Mouse (Mus musculus): ENCODE results near the gene Capza1. TPM values are rescaled to one million over a fixed set of nuclear protein-coding genes. Genes with fewer than 3 reads are reported as not detected.

Gene Capza1
- total and polyA plus RNA-seq, 3 experiments = 60.2 to 141 (median 135) TPM

- peaks cover 20 to 75% of the 10 kb centered on the region in 2 experiments for H3K36me3 ChIP-seq (ENCODE audit: control insufficient read depth in 1 of 2, insufficient read depth in 2 of 2, low read length in 2 of 2)
- H3K27ac ChIP-seq (ENCODE audit: control insufficient read depth, low read depth, low read length) = no peak overlapping the region; the same call in 1 of the 2 replicates
- H3K9me3 ChIP-seq (replicated peaks; ENCODE audit: insufficient read depth, low read length) = no peaks in the 10 kb centered on the region
- peaks cover 22 to 39% of the 10 kb centered on the region in 2 experiments for H3K4me1 ChIP-seq (ENCODE audit: control insufficient read depth in 1 of 2, insufficient read depth in 2 of 2, low read length in 2 of 2)
- H3K27me3 ChIP-seq (ENCODE audit: control insufficient read depth in 1 of 2, insufficient read depth in 2 of 2, low read length in 2 of 2) = no peaks in the 10 kb centered on the region
- no peak overlapping the region for H3K9ac ChIP-seq (ENCODE audit: control insufficient read depth, low read depth, low read length, poor library complexity, severe bottlenecking)
- peaks cover 74% of the 10 kb centered on the region for H3K79me2 ChIP-seq (ENCODE audit: control insufficient read depth, insufficient read depth, low read length, poor library complexity)
- DNase-seq (ENCODE audit: low read depth, low spot score) = peak; percentile 34
- H3K4me3 ChIP-seq (ENCODE audit: control insufficient read depth in 1 of 2, insufficient read depth in 1 of 2, low read depth in 2 of 2, low read length in 2 of 2) = no peak overlapping the region
- TF ChIP-seq POLR2A (IDR thresholded peaks at IDR 0.05; ENCODE audit: control insufficient read depth in 1 of 2, insufficient read depth in 1 of 2, low read depth in 1 of 2, low read length in 2 of 2, poor library complexity in 1 of 2) (0 out of 4 replicates have a peak, but pooled peaks of 1 of the 2 experiments have one; percentile 19), MAX (IDR thresholded peaks at IDR 0.05; ENCODE audit: low read length) (no peak)
Measured at GRCm38 (mm10) chr3:104856106-104856505, 8.2 kb downstream of the Capza1 start.

DNA sequence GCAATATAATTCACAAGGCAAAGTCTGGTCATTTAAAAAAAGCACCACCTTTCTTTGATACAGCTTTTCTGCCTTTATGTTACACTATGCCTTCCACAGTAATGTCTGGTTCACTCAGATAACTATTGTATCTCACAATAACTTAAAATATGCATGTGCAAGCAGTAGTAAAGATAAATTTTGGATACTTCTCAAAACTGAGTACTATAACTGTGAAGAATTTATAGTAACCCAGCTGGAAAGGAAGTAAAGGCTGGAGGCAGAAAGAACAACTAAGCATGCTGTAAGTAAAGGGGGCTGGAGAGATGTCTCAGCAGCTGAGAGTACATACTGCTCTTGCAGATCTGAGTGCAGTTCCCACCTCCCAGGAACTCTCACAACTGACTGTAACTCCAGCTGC, 9.4 kb downstream of the Capza1 start:
- DNase-seq (ENCODE audit: low read depth, low spot score) = peak; percentile 78
- Histone ChIP-seq H3K4me3 (ENCODE audit: control insufficient read depth in 1 of 2, insufficient read depth in 1 of 2, low read depth in 2 of 2, low read length in 2 of 2) (no peak overlapping the region), H3K9ac (ENCODE audit: control insufficient read depth, low read depth, low read length, poor library complexity, severe bottlenecking) (no peak overlapping the region), H3K4me1 (ENCODE audit: control insufficient read depth in 1 of 2, insufficient read depth in 2 of 2, low read length in 2 of 2) (peaks cover 22 to 31% of the 10 kb centered on the region in 2 experiments), H3K79me2 (ENCODE audit: control insufficient read depth, insufficient read depth, low read length, poor library complexity) (peaks cover 73% of the 10 kb centered on the region), H3K36me3 (ENCODE audit: control insufficient read depth in 1 of 2, insufficient read depth in 2 of 2, low read length in 2 of 2) (peaks cover 21 to 65% of the 10 kb centered on the region in 2 experiments), H3K27me3 (ENCODE audit: control insufficient read depth in 1 of 2, insufficient read depth in 2 of 2, low read length in 2 of 2) (no peaks in the 10 kb centered on the region), H3K9me3 (replicated peaks; ENCODE audit: insufficient read depth, low read length) (no peaks in the 10 kb centered on the region), H3K27ac (ENCODE audit: control insufficient read depth, low read depth, low read length) (peak overlapping the region; percentile 52)
- TF ChIP-seq CTCF (IDR thresholded peaks at IDR 0.05 in 2 of 3, conservative IDR thresholded peaks at IDR 0.05 in 1 of 3; ENCODE audit: control insufficient read depth in 1 of 3, insufficient read depth in 1 of 3, low read depth in 2 of 3, low read length in 3 of 3, poor library complexity in 1 of 3, severe bottlenecking in 1 of 3) (no peak), CHD2 (IDR thresholded peaks at IDR 0.05; ENCODE audit: low read length) (no peak), TBP (IDR thresholded peaks at IDR 0.05; ENCODE audit: low read depth, low read length) (no peak), SMC3 (IDR thresholded peaks at IDR 0.05; ENCODE audit: low read depth, low read length) (no peak), USF2 (IDR thresholded peaks at IDR 0.05; ENCODE audit: borderline replicate concordance in 1 of 2, insufficient read depth in 1 of 2, low read depth in 1 of 2, low read length in 2 of 2) (no peak), POLR2AphosphoS2 (IDR thresholded peaks at IDR 0.05; ENCODE audit: low read length) (no peak), ETS1 (IDR thresholded peaks at IDR 0.05; ENCODE audit: low read depth, low read length) (peak; percentile 97), POLR2AphosphoS5 (IDR thresholded peaks at IDR 0.05; ENCODE audit: borderline replicate concordance, low read depth, low read length) (no peak), NRF1 (IDR thresholded peaks at IDR 0.05; ENCODE audit: insufficient read depth, low read depth, low read length, poor library complexity, severe bottlenecking) (no peak), MAX (IDR thresholded peaks at IDR 0.05; ENCODE audit: low read length) (no peak), ZMIZ1 (IDR thresholded peaks at IDR 0.05; ENCODE audit: low read depth, low read length) (no peak), NELFE (IDR thresholded peaks at IDR 0.05; ENCODE audit: low read depth, low read length) (no peak), HCFC1 (IDR thresholded peaks at IDR 0.05; ENCODE audit: low read depth, low read length) (no peak), TCF12 (IDR thresholded peaks at IDR 0.05; ENCODE audit: low read depth, low read length) (peak; percentile 97), JUND (IDR thresholded peaks at IDR 0.05; ENCODE audit: low read depth, low read length) (no peak), POLR2A (IDR thresholded peaks at IDR 0.05; ENCODE audit: control insufficient read depth in 1 of 2, insufficient read depth in 1 of 2, low read depth in 1 of 2, low read length in 2 of 2, poor library complexity in 1 of 2) (no peak), MYC (IDR thresholded peaks at IDR 0.05; ENCODE audit: low read depth, low read length) (peak; percentile 54; the same call in 1 of the 2 replicates), MEF2A (IDR thresholded peaks at IDR 0.05; ENCODE audit: extremely low read depth, insufficient replicate concordance, low read depth, low read length, poor library complexity, severe bottlenecking) (peak; percentile 66; the same call in 1 of the 2 replicates), GABPA (IDR thresholded peaks at IDR 0.05; ENCODE audit: low read depth, low read length) (no peak), RAD21 (IDR thresholded peaks at IDR 0.05; ENCODE audit: low read depth, low read length) (no peak), MYB (IDR thresholded peaks at IDR 0.05; ENCODE audit: low read depth, low read length) (no peak), ZC3H11A (IDR thresholded peaks at IDR 0.05; ENCODE audit: low read depth, low read length) (no peak), SIN3A (IDR thresholded peaks at IDR 0.05; ENCODE audit: low read length) (peak; percentile 92), E2F4 (IDR thresholded peaks at IDR 0.05; ENCODE audit: borderline replicate concordance, low read depth, low read length) (no peak), EP300 (IDR thresholded peaks at IDR 0.05; ENCODE audit: low read depth in 1 of 2, low read length in 2 of 2) (peak; percentile 91 to 93), MAZ (IDR thresholded peaks at IDR 0.05; ENCODE audit: low read depth, low read length) (no peak), MAFK (IDR thresholded peaks at IDR 0.05; ENCODE audit: borderline replicate concordance, low read depth, low read length) (peak; percentile 32; the same call in 1 of the 2 replicates), GATA1 (IDR thresholded peaks at IDR 0.05; ENCODE audit: low read depth, low read length) (peak; percentile 95), KAT2A (conservative IDR thresholded peaks at IDR 0.05; ENCODE audit: low read depth, low read length) (no peak), ZNF384 (IDR thresholded peaks at IDR 0.05; ENCODE audit: low read depth, low read length) (peak; percentile 57), UBTF (IDR thresholded peaks at IDR 0.05; ENCODE audit: borderline replicate concordance, insufficient read depth, low read depth, low read length) (no peak)

Measured in MEL (cell line).